Mouse (Mus musculus): Measurements from ENCODE around the gene Gm20696. TPM values are rescaled to one million over a fixed set of nuclear protein-coding genes. Genes with fewer than 3 reads are reported as not detected.

The Gm20696 gene
- polyA plus RNA-seq, 1 experiment from 2014 or later: 2.4 TPM

GRCm38 (mm10) chr6:99652341-99652740 lies 14.3 kb downstream of the Gm20696 start:
- no peak for ATAC-seq
- H3K4me3 ChIP-seq (ENCODE audit: low read length): no peak overlapping the region
- no peaks in the 10 kb centered on the region for H3K36me3 ChIP-seq (ENCODE audit: control insufficient read depth, insufficient read depth, low read length)
- no peak overlapping the region for H3K9ac ChIP-seq (ENCODE audit: low read depth, low read length)
- no peaks in the 10 kb centered on the region for H3K9me3 ChIP-seq (ENCODE audit: control insufficient read depth, low read length)
- H3K4me2 ChIP-seq (ENCODE audit: low read depth, low read length): no peak overlapping the region
- H3K27ac ChIP-seq (ENCODE audit: low read length): no peak overlapping the region
- H3K4me1 ChIP-seq (ENCODE audit: control insufficient read depth, insufficient read depth, low read length): no peaks in the 10 kb centered on the region
- no peaks in the 10 kb centered on the region for H3K27me3 ChIP-seq (replicated peaks; ENCODE audit: control insufficient read depth, insufficient read depth, low read length)
- 79% methylated on average over 2 of the region's 2 CpGs for WGBS

- H3K27ac ChIP-seq (ENCODE audit: low read length): no peak overlapping the region
- no peaks in the 10 kb centered on the region for H3K36me3 ChIP-seq (ENCODE audit: control insufficient read depth, insufficient read depth, low read length)
- peaks cover 8% of the 10 kb centered on the region for H3K4me1 ChIP-seq (ENCODE audit: control insufficient read depth, insufficient read depth, low read length)
- ATAC-seq: no peak
- H3K9me3 ChIP-seq (ENCODE audit: control insufficient read depth, low read length): no peaks in the 10 kb centered on the region
- no peak overlapping the region for H3K9ac ChIP-seq (ENCODE audit: low read depth, low read length)
- 68% methylated on average over 2 of the region's 2 CpGs for WGBS
- H3K27me3 ChIP-seq (replicated peaks; ENCODE audit: control insufficient read depth, insufficient read depth, low read length): no peaks in the 10 kb centered on the region
- H3K4me2 ChIP-seq (ENCODE audit: low read depth, low read length): no peak overlapping the region
- H3K4me3 ChIP-seq (ENCODE audit: low read length): no peak overlapping the region
These were observed 17.3 kb downstream of the Gm20696 start for GRCm38 (mm10) chr6:99649307-99649706.

- Histone ChIP-seq H3K36me3 (ENCODE audit: control insufficient read depth, insufficient read depth, low read length) (no peaks in the 10 kb centered on the region), H3K9me3 (ENCODE audit: control insufficient read depth, low read length) (no peaks in the 10 kb centered on the region), H3K4me2 (ENCODE audit: low read depth, low read length) (peak overlapping the region; percentile 24; the same call in 1 of the 2 replicates), H3K27me3 (replicated peaks; ENCODE audit: control insufficient read depth, insufficient read depth, low read length) (no peaks in the 10 kb centered on the region), H3K4me3 (ENCODE audit: low read length) (no peak overlapping the region), H3K4me1 (ENCODE audit: control insufficient read depth, insufficient read depth, low read length) (peaks cover 17% of the 10 kb centered on the region), H3K9ac (ENCODE audit: low read depth, low read length) (0 out of 2 replicates have a peak overlapping the region, but pooled peaks have one; percentile 23), H3K27ac (ENCODE audit: low read length) (no peak overlapping the region; the same call in 1 of the 2 replicates)
- 34% methylated on average over 10 of the region's 10 CpGs for WGBS
- ATAC-seq: peak; percentile 48; the same call in 1 of the 2 replicates
These were observed 20.3 kb downstream of the Gm20696 start for GRCm38 (mm10) chr6:99646344-99646743.

- Histone ChIP-seq H3K36me3 (ENCODE audit: control insufficient read depth, insufficient read depth, low read length) (no peaks in the 10 kb centered on the region), H3K27me3 (replicated peaks; ENCODE audit: control insufficient read depth, insufficient read depth, low read length) (no peaks in the 10 kb centered on the region), H3K4me1 (ENCODE audit: control insufficient read depth, insufficient read depth, low read length) (peaks cover 17% of the 10 kb centered on the region), H3K27ac (ENCODE audit: low read length) (no peak overlapping the region), H3K4me3 (ENCODE audit: low read length) (no peak overlapping the region), H3K9me3 (ENCODE audit: control insufficient read depth, low read length) (no peaks in the 10 kb centered on the region), H3K4me2 (ENCODE audit: low read depth, low read length) (no peak overlapping the region), H3K9ac (ENCODE audit: low read depth, low read length) (no peak overlapping the region)
- 81% methylated on average over 5 of the region's 5 CpGs for WGBS
- ATAC-seq: no peak
These were observed 21.7 kb downstream of the Gm20696 start for GRCm38 (mm10) chr6:99644876-99645275.

- H3K27ac ChIP-seq (ENCODE audit: low read length): peak overlapping the region; percentile 20
- no peak overlapping the region for H3K4me2 ChIP-seq (ENCODE audit: low read depth, low read length)
- no peaks in the 10 kb centered on the region for H3K27me3 ChIP-seq (replicated peaks; ENCODE audit: control insufficient read depth, insufficient read depth, low read length)
- no peaks in the 10 kb centered on the region for H3K36me3 ChIP-seq (ENCODE audit: control insufficient read depth, insufficient read depth, low read length)
- H3K4me1 ChIP-seq (ENCODE audit: control insufficient read depth, insufficient read depth, low read length): peaks cover 17% of the 10 kb centered on the region
- 78% methylated on average over 5 of the region's 5 CpGs for WGBS
- no peak overlapping the region for H3K4me3 ChIP-seq (ENCODE audit: low read length)
- no peaks in the 10 kb centered on the region for H3K9me3 ChIP-seq (ENCODE audit: control insufficient read depth, low read length)
- ATAC-seq: peak; percentile 17; the same call in 1 of the 2 replicates
- H3K9ac ChIP-seq (ENCODE audit: low read depth, low read length): no peak overlapping the region
These were observed 22.2 kb downstream of the Gm20696 start for GRCm38 (mm10) chr6:99644386-99644785.

- H3K9me3 ChIP-seq (ENCODE audit: control insufficient read depth, low read length): no peaks in the 10 kb centered on the region
- no peak overlapping the region for H3K4me2 ChIP-seq (ENCODE audit: low read depth, low read length)
- H3K27me3 ChIP-seq (replicated peaks; ENCODE audit: control insufficient read depth, insufficient read depth, low read length): no peaks in the 10 kb centered on the region
- 41% methylated on average over 10 of the region's 10 CpGs for WGBS
- no peak overlapping the region for H3K4me3 ChIP-seq (ENCODE audit: low read length)
- H3K9ac ChIP-seq (ENCODE audit: low read depth, low read length): no peak overlapping the region
- H3K4me1 ChIP-seq (ENCODE audit: control insufficient read depth, insufficient read depth, low read length): peaks cover 17% of the 10 kb centered on the region
- H3K36me3 ChIP-seq (ENCODE audit: control insufficient read depth, insufficient read depth, low read length): no peaks in the 10 kb centered on the region
- peak; percentile 79 for ATAC-seq
- H3K27ac ChIP-seq (ENCODE audit: low read length): peak overlapping the region; percentile 20
These were observed 23.0 kb downstream of the Gm20696 start for GRCm38 (mm10) chr6:99643439-99644199.

GRCm38 (mm10) chr6:99637456-99637855 lies 29.1 kb downstream of the Gm20696 start:
- Histone ChIP-seq H3K36me3 (ENCODE audit: control insufficient read depth, insufficient read depth, low read length) (no peaks in the 10 kb centered on the region), H3K9ac (ENCODE audit: low read depth, low read length) (no peak overlapping the region), H3K27ac (ENCODE audit: low read length) (no peak overlapping the region), H3K4me3 (ENCODE audit: low read length) (no peak overlapping the region), H3K27me3 (replicated peaks; ENCODE audit: control insufficient read depth, insufficient read depth, low read length) (no peaks in the 10 kb centered on the region), H3K9me3 (ENCODE audit: control insufficient read depth, low read length) (no peaks in the 10 kb centered on the region), H3K4me1 (ENCODE audit: control insufficient read depth, insufficient read depth, low read length) (no peaks in the 10 kb centered on the region), H3K4me2 (ENCODE audit: low read depth, low read length) (no peak overlapping the region)
- ATAC-seq: no peak
- 68% methylated on average over 4 of the region's 4 CpGs for WGBS

GRCm38 (mm10) chr6:99636801-99637200 lies 29.8 kb downstream of the Gm20696 start:
- no peaks in the 10 kb centered on the region for H3K9me3 ChIP-seq (ENCODE audit: control insufficient read depth, low read length)
- no peaks in the 10 kb centered on the region for H3K4me1 ChIP-seq (ENCODE audit: control insufficient read depth, insufficient read depth, low read length)
- H3K27me3 ChIP-seq (replicated peaks; ENCODE audit: control insufficient read depth, insufficient read depth, low read length): no peaks in the 10 kb centered on the region
- H3K27ac ChIP-seq (ENCODE audit: low read length): no peak overlapping the region
- H3K9ac ChIP-seq (ENCODE audit: low read depth, low read length): no peak overlapping the region
- H3K4me2 ChIP-seq (ENCODE audit: low read depth, low read length): no peak overlapping the region
- no peak for ATAC-seq
- 71% methylated on average over 8 of the region's 8 CpGs for WGBS
- no peaks in the 10 kb centered on the region for H3K36me3 ChIP-seq (ENCODE audit: control insufficient read depth, insufficient read depth, low read length)
- no peak overlapping the region for H3K4me3 ChIP-seq (ENCODE audit: low read length)

- Histone ChIP-seq H3K9ac (ENCODE audit: low read depth, low read length) (no peak overlapping the region), H3K27me3 (replicated peaks; ENCODE audit: control insufficient read depth, insufficient read depth, low read length) (no peaks in the 10 kb centered on the region), H3K27ac (ENCODE audit: low read length) (no peak overlapping the region), H3K4me1 (ENCODE audit: control insufficient read depth, insufficient read depth, low read length) (no peaks in the 10 kb centered on the region), H3K36me3 (ENCODE audit: control insufficient read depth, insufficient read depth, low read length) (no peaks in the 10 kb centered on the region), H3K9me3 (ENCODE audit: control insufficient read depth, low read length) (no peaks in the 10 kb centered on the region), H3K4me2 (ENCODE audit: low read depth, low read length) (no peak overlapping the region), H3K4me3 (ENCODE audit: low read length) (no peak overlapping the region)
- no peak for ATAC-seq
- 43% methylated on average over 9 of the region's 9 CpGs for WGBS
These were observed 30.5 kb downstream of the Gm20696 start for GRCm38 (mm10) chr6:99636121-99636520.

All from intestine, embryonic 16.5 days (tissue).